Comparison of ENCODE assay signal across 9 mouse cellular contexts in genomic region chr1:136076086-136076485, GRCm38 (mm10). TPM values are rescaled to one million over a fixed set of nuclear protein-coding genes. Genes with fewer than 3 reads are reported as not detected.
DNase-seq lines count a peak whose midpoint lies in the region; ATAC-seq and TF ChIP-seq lines count a peak whose summit lies in the region.
"Had no signal": no experiment of that assay in that cellular context is flagged by ENCODE, and none has a peak within 500 bp of the region (broad histone marks: within the 10 kb centered on the region; RNA-seq: fewer than 3 reads in every experiment).

No protein-coding gene starts in this region.

- no peaks in the 10 kb centered on the region for H3K36me3 ChIP-seq in midbrain, postnatal 0 days (ENCODE audit: insufficient read depth, low read length)
- H3K36me3 ChIP-seq: embryonic facial prominence, embryonic 12.5 days had no signal

- WGBS in midbrain, postnatal 0 days = 9% methylated on average over 3 of the region's 3 CpGs

- peak; percentile 37 to 56 for DNase-seq in heart, postnatal 10 days
- no peak for DNase-seq in heart, adult 9 months (ENCODE audit: low spot score in 2 of 2)
- peak; percentile 16 for DNase-seq in 3134 (ENCODE audit: extremely low read depth, insufficient read length, low spot score)
- DNase-seq in NIH3T3 (ENCODE audit: low read depth) = peak; percentile 35
- peak; percentile 61 to 68 for DNase-seq in cerebellum, postnatal 36 days
- peak; percentile 45 to 68 for DNase-seq in kidney, adult 8-10 months
- peak; percentile 50 for DNase-seq in midbrain, postnatal 0 days (ENCODE audit: low spot score)
- no peak for DNase-seq in spleen, postnatal 4 days (ENCODE audit: low spot score in 2 of 2)

- H3K4me2 ChIP-seq in midbrain, postnatal 0 days (ENCODE audit: low read depth, low read length, poor library complexity, severe bottlenecking) = no peak overlapping the region
- H3K4me2 ChIP-seq: embryonic facial prominence, embryonic 12.5 days had no signal

- H3K27me3 ChIP-seq in midbrain, postnatal 0 days (ENCODE audit: insufficient read depth, low read length) = no peaks in the 10 kb centered on the region
- H3K27me3 ChIP-seq: embryonic facial prominence, embryonic 12.5 days had no signal

- H3K9me3 ChIP-seq in midbrain, postnatal 0 days (ENCODE audit: low read length) = no peaks in the 10 kb centered on the region
- H3K9me3 ChIP-seq: embryonic facial prominence, embryonic 12.5 days had no signal

- no peak overlapping the region for H3K4me3 ChIP-seq in midbrain, postnatal 0 days (ENCODE audit: low read depth, low read length)
- H3K4me3 ChIP-seq: embryonic facial prominence, embryonic 12.5 days had no signal

- no peak for ATAC-seq in midbrain, postnatal 0 days (ENCODE audit: low FRiP score)

- intact Hi-C loops in heart, postnatal 10 days (cut with DNase I) = loop anchor here (2.0 kb wide), 1 partner anchor 29 kb away; no protein-coding TSS in a partner anchor

- peak; percentile 76 for TF ChIP-seq CTCF in midbrain, postnatal 0 days (IDR thresholded peaks at IDR 0.05)

- no peak overlapping the region for H3K27ac ChIP-seq in midbrain, postnatal 0 days (ENCODE audit: low read depth, low read length)
- H3K27ac ChIP-seq: embryonic facial prominence, embryonic 12.5 days had no signal

- no peaks in the 10 kb centered on the region for H3K4me1 ChIP-seq in midbrain, postnatal 0 days (ENCODE audit: insufficient read depth, low read length)
- H3K4me1 ChIP-seq: embryonic facial prominence, embryonic 12.5 days had no signal

- H3K9ac ChIP-seq in midbrain, postnatal 0 days (replicated peaks; ENCODE audit: low read length, poor library complexity, severe bottlenecking) = no peak overlapping the region
- H3K9ac ChIP-seq: embryonic facial prominence, embryonic 12.5 days had no signal

RNA-seq across cellular contexts. Expression of gene Cacna1s, which starts 23.5 kb away (rescaled TPM):
- 1 to 10 TPM in 1 of 2 experiments, under 1 TPM in 1; 0.94 to 1.2 TPM for total RNA-seq in heart, postnatal 10 days (2021)
- total RNA-seq in midbrain, postnatal 0 days (2014; rRNA removed) = 0.42 and 0.71 TPM in 2 replicates
- polyA plus RNA-seq in midbrain, postnatal 0 days (2015; fragmentation: Nextera tagmentation; extraction: Ambion mirVana) = 0.57 and 0.59 TPM in 2 replicates

RNA-seq across cellular contexts. Expression of gene Ascl5, which starts 25.5 kb away (rescaled TPM):
- not detected for total RNA-seq in heart, postnatal 10 days (2021)
- total RNA-seq in midbrain, postnatal 0 days (2014; rRNA removed) = 3.0 TPM in 1 of 2 replicates, not detected in the other
- polyA plus RNA-seq in midbrain, postnatal 0 days (2015; fragmentation: Nextera tagmentation; extraction: Ambion mirVana) = 0.30 TPM in 1 of 2 replicates, not detected in the other

RNA-seq across cellular contexts. Expression of gene Kif21b, which starts 55.1 kb away (rescaled TPM):
- 1 to 10 TPM; 1.3 to 1.6 TPM for total RNA-seq in heart, postnatal 10 days (2021)
- 156 and 160 TPM in 2 replicates for total RNA-seq in midbrain, postnatal 0 days (2014; rRNA removed)
- 28.1 and 32.1 TPM in 2 replicates for polyA plus RNA-seq in midbrain, postnatal 0 days (2015; fragmentation: Nextera tagmentation; extraction: Ambion mirVana)

Comparison
In these comparisons a context has a peak if more than half of its experiments do, and no peak if none do; other contexts are left out.
1. DNase-seq: peak in heart, postnatal 10 days (2 of 2), 3134 (single experiment), NIH3T3 (single experiment), cerebellum, postnatal 36 days (2 of 2), kidney, adult 8-10 months (2 of 2) and midbrain, postnatal 0 days (single experiment); none in heart, adult 9 months (0 of 2) and spleen, postnatal 4 days (0 of 2).
2. RNA of gene Kif21b, which starts 55.1 kb away (total RNA-seq): 156 to 160 TPM in midbrain, postnatal 0 days; 1.3 to 1.6 TPM in heart, postnatal 10 days; every median in the first group is over 10 times any median in the second.